Mouse (Mus musculus) liver, adult 2 months (tissue): ENCODE measurements around the gene Pgf. TPM values are rescaled to one million over a fixed set of nuclear protein-coding genes. Genes with fewer than 3 reads are reported as not detected.

Experiments
- DNase-seq: peaks from one replicate; pipeline ENCODE4 v3.0.0-alpha.2; 2011; ENCODE audit warnings: low read depth, low spot score; ENCODE audit errors: extremely low read depth
- H3K27ac ChIP-seq: fragments of 200-500 bp; replicated peaks from 2 replicates; pipeline ENCODE4 v1.5.1; 2012; ENCODE audit warnings: low read depth, mild to moderate bottlenecking, control low read depth, inconsistent platforms, low read length; ENCODE audit not compliant: insufficient read depth
- H3K27me3 ChIP-seq: fragments of 200-500 bp; 2 replicates; pipeline ENCODE4 v1.6.1; 2012; ENCODE audit warnings: mild to moderate bottlenecking, moderate library complexity, low read length, inconsistent platforms; ENCODE audit not compliant: control insufficient read depth, insufficient read depth
- H3K36me3 ChIP-seq: fragments of 200-500 bp; 2 replicates; pipeline ENCODE4 v1.6.1; 2012; ENCODE audit warnings: low read length, inconsistent platforms; ENCODE audit not compliant: control insufficient read depth, insufficient read depth
- H3K4me1 ChIP-seq: fragments of 200-500 bp; 2 replicates; pipeline ENCODE4 v1.6.1; 2011; ENCODE audit warnings: low read length; ENCODE audit not compliant: control insufficient read depth, insufficient read depth
- H3K4me3 ChIP-seq: fragments of 200-500 bp; 2 replicates; pipeline ENCODE4 v1.5.1; 2011; ENCODE audit warnings: low read depth, mild to moderate bottlenecking, control low read depth, low read length, moderate library complexity; ENCODE audit not compliant: insufficient read depth
- H3K79me2 ChIP-seq: fragments of 200-500 bp; 2 replicates; pipeline ENCODE4 v1.6.1; 2012; ENCODE audit warnings: inconsistent platforms, mild to moderate bottlenecking, low read length, moderate library complexity; ENCODE audit not compliant: control insufficient read depth, insufficient read depth
- H3K9ac ChIP-seq: fragments of 200-500 bp; 2 replicates; pipeline ENCODE4 v1.6.1; 2012; ENCODE audit warnings: low read depth, mild to moderate bottlenecking, control low read depth, inconsistent platforms, low read length
- CTCF ChIP-seq: fragments of 200-500 bp; IDR thresholded peaks from 2 replicates; pipeline ENCODE4 v1.5.1; 2011; ENCODE audit warnings: low read depth, low read length, control low read depth
- POLR2A ChIP-seq: fragments of 200-500 bp; IDR thresholded peaks from 2 replicates; pipeline ENCODE4 v1.6.1; 2011; ENCODE audit warnings: low read length, control low read depth; ENCODE audit not compliant: insufficient read depth; ENCODE audit errors: extremely low read depth
- WGBS: fragments of 180-500 bp; shearing (Covaris S2); methylation state at CpG from one replicate; pipeline ENCODE4 v1.1.7; 2018; 5-methylcytosine and 5-hydroxymethylcytosine counted together
- polyA plus RNA-seq: library from polyadenylated mRNA; depleted of rRNA; stranded (reverse); fragments of >200 nt; gene quantifications from 2 replicates; pipeline ENCODE4 v1.2.3, GENCODE M21; 2012
- total RNA-seq: library from RNA; depleted of rRNA; stranded (reverse); fragments of >200 nt; gene quantifications from 2 replicates; pipeline ENCODE4 v1.2.3, GENCODE M21; 2014

The Pgf gene
- total and polyA plus RNA-seq, 2 experiments, result not detected

DNA sequence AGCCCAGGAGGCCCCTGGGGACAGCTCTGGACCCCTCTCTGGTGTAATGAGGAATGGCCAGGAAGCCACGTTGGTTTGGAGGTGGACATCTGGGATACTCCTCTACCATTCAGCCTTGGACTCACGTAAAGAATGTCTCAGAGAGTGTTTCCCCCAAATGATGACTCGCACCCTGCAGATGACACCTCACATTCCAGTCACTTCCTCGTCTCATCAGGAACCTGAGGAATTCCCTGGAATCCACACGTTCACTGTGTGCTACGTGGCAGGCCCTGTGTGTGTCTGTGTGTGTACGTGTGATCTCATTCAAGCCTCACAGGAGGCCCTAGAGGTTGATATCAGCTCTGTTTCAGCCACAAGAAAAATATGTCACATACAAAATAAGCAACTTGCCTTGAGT is 8.8 kb upstream of the Pgf start:
- TF ChIP-seq POLR2A, result no peak
- TF ChIP-seq CTCF, result no peak
- Histone ChIP-seq H3K4me1 (no peaks in the 10 kb centered on the region), H3K27me3 (peaks cover 4% of the 10 kb centered on the region; the same call in 1 of the 2 replicates), H3K9ac (no peak overlapping the region), H3K79me2 (no peaks in the 10 kb centered on the region), H3K4me3 (no peak overlapping the region), H3K27ac (no peak overlapping the region), H3K36me3 (no peaks in the 10 kb centered on the region)
- DNase-seq, result no peak
- 82% methylated on average over 7 of the region's 7 CpGs for WGBS

DNA sequence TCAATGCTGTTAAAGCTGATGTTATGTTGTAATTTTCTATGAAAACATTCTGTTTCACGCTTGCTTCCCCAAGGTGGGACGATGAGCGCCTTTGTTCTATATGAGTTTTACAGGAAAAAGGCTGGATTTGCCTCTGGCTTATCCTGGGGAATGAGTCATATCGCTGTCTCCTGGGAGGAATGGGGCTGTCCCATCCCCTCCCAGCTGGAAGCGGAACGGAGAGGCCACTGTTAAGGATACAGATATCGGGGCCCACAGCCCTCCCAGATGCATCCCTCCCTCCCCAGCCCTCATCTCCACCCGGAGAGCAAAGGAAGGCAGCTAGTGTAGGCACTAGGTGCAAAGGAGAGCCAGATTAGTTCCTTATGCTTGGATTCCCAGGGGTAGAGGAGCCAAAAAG is 8.2 kb upstream of the Pgf start:
- Histone ChIP-seq H3K27ac (no peak overlapping the region), H3K9ac (no peak overlapping the region), H3K27me3 (peaks cover 4% of the 10 kb centered on the region; the same call in 1 of the 2 replicates), H3K4me1 (no peaks in the 10 kb centered on the region), H3K36me3 (no peaks in the 10 kb centered on the region), H3K79me2 (no peaks in the 10 kb centered on the region), H3K4me3 (no peak overlapping the region)
- 72% methylated on average over 8 of the region's 8 CpGs for WGBS
- TF ChIP-seq CTCF (no peak), POLR2A (no peak)
- no peak for DNase-seq

DNA sequence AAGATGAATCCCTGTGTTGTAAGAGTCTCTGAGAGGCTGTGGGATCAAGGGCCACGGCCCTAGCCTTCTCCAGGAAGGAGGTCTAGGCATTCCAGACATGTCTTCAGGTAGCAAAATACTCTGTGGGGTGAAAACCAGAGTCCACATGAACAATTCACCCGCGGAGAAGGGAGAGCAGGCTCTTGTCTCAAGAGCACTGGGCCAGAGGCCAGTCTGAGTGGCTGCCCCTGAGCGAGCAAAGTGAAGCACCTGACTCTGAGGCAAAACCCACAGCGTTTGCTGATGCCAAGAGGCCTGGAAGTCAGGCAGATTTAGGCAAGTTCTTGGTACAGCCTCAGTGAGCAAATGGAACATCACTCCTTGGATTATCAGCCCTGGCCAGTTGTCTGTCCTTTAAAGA is 6.5 kb upstream of the Pgf start:
- no peaks in the 10 kb centered on the region for H3K36me3 ChIP-seq
- no peak overlapping the region for H3K9ac ChIP-seq
- WGBS, result 66% methylated on average over 5 of the region's 5 CpGs
- TF ChIP-seq CTCF, result no peak
- no peak for TF ChIP-seq POLR2A
- no peaks in the 10 kb centered on the region for H3K79me2 ChIP-seq
- H3K4me1 ChIP-seq, result no peaks in the 10 kb centered on the region
- H3K4me3 ChIP-seq, result no peak overlapping the region
- DNase-seq, result no peak
- H3K27ac ChIP-seq, result no peak overlapping the region
- peaks cover 4% of the 10 kb centered on the region; the same call in 1 of the 2 replicates for H3K27me3 ChIP-seq

GRCm38 (mm10) chr12:85182898-85183297 is 5.3 kb upstream of the Pgf start:
- WGBS, result 77% methylated on average over 5 of the region's 5 CpGs
- no peaks in the 10 kb centered on the region for H3K79me2 ChIP-seq
- no peak overlapping the region for H3K27ac ChIP-seq

DNA sequence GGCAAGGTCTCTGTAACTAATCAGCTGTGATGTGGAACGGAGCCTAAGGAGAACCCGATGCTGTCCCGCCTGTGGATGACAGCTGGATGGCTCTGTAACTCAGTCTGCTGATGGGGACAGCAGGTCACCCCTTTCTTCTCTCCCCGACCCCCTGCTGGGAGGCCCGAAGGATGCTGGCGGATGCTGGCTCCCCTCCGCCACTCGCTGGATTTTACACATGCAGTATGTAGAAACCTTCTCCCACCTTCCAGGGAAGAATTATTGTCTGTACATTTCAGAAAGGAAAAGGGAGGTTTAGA is 4.7 kb upstream of the Pgf start:
- no peaks in the 10 kb centered on the region for H3K4me1 ChIP-seq
- no peak overlapping the region for H3K27ac ChIP-seq
- H3K9ac ChIP-seq, result no peak overlapping the region
- peaks cover 6% of the 10 kb centered on the region; the same call in 1 of the 2 replicates for H3K27me3 ChIP-seq
- no peaks in the 10 kb centered on the region for H3K79me2 ChIP-seq
- 49% methylated on average over 8 of the region's 8 CpGs for WGBS
- TF ChIP-seq CTCF, result no peak
- TF ChIP-seq POLR2A, result no peak
- DNase-seq, result no peak
- H3K4me3 ChIP-seq, result no peak overlapping the region
- no peaks in the 10 kb centered on the region for H3K36me3 ChIP-seq

More at GRCm38 (mm10) chr12:85182898-85183297, 5.3 kb upstream of the Pgf start:
- TF ChIP-seq CTCF (no peak), POLR2A (no peak)
- no peak overlapping the region for H3K4me3 ChIP-seq
- DNase-seq, result no peak
- peaks cover 4% of the 10 kb centered on the region; the same call in 1 of the 2 replicates for H3K27me3 ChIP-seq
- H3K9ac ChIP-seq, result no peak overlapping the region
- no peaks in the 10 kb centered on the region for H3K36me3 ChIP-seq
- H3K4me1 ChIP-seq, result no peaks in the 10 kb centered on the region

DNA sequence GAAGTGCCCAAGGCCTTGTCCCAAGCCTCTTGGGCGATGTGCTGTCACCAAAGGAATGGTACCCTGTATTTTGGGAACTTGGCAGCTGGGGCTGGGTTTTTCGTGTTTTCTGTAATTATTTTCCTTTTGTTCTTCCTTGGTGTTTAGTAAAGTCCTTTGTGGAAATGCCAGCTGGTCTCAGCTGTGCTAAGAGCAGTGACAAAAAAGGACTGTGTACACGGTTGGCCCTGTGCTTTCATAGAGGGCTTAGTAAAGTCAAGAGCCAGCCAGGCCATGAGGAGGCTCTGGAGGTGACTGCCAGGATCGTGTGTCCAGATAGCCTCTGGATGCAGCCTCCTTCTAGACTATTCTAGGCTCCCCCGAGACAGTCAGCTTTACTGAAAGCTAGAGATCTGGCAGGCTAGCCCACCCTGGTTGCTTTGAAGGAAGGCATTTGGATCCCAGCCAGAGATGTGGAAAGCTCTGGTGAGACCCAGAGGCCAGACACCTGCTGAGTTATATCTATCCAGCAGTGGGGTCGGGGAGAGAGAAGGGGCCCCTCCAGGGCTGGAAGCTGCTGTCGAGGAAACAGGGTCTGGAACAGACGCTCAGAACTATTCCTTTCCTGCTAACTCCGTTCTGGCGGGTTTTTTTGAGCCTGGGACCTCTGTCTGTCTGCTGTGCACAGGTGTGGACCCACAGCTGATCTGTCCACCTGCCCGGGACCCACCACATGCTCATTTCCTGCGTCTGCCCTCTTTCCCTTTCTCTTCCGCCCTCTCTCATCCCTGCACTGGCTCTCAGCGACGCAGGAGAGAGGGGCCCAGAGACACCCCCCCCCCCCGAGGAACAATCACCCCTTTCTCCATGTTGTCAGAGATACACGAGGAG is 4.1 kb upstream of the Pgf start:
- Histone ChIP-seq H3K9ac (no peak overlapping the region), H3K4me3 (no peak overlapping the region), H3K27me3 (peaks cover 12% of the 10 kb centered on the region), H3K27ac (no peak overlapping the region), H3K4me1 (no peaks in the 10 kb centered on the region), H3K79me2 (no peaks in the 10 kb centered on the region), H3K36me3 (no peaks in the 10 kb centered on the region)
- DNase-seq, result no peak
- TF ChIP-seq POLR2A (no peak), CTCF (no peak)
- 49% methylated on average over 16 of the region's 17 CpGs for WGBS
